Mouse (Mus musculus) spleen, postnatal 10 days (tissue): ENCODE results near the gene Oasl1.
A peak's percentile ranks its signal among the peaks of the same experiment; 100 is the strongest.

Experiments used
- DNase-seq, 2 experiments: peaks; one replicate each; pipeline ENCODE4 v3.0.0; 2021 to 2022; ENCODE audit warnings: low spot score in 2 of 2

The Oasl1 gene

DNA sequence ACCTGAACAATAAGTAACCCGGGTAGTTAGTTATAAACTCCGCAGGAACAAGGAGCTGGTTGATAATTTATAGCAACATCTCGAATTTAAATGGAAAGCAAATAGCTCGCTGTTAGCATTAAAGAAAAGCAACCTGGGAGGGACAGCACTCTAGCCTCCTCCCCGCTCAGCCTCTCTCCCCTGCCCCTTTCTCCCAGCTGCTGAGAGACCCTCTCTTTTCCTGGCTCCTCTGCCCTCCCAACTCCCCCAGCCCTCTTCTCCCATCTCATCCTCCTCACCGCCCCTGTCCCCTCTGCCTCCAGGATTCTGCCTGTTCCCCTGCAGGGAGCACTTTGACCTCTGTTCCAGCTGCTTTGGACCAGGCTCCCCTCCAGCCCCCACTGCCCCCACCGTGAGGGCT lies 45.6 kb downstream of the Oasl1 start:
- no peak for DNase-seq

GRCm38 (mm10) chr5:114969064-114969463 lies 46.0 kb downstream of the Oasl1 start:
- DNase-seq = no peak

GRCm38 (mm10) chr5:114969609-114970215 lies 46.7 kb downstream of the Oasl1 start:
- no peak for DNase-seq

DNA sequence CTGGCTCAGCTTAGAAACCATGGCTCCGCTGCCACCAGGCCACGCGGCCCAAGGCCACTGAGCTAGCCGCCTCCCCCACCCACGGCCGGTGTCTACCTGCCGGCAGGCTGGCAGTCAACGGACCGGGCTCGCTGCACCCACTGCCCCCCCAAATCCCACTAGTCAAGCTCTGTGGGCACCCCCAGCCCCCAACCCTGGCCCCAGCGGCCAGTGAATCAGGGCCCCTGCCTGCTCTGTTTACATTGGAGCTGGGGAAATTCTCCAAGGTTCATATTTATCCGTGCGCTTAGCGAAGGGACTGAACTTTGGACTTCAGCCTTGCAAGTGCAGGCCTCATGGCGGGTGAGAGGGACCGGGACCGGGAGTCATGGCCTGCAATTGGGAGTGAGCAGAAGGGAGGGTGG lies 47.8 kb downstream of the Oasl1 start, which contains the start of gene Hnf1a:
TSS of gene Hnf1a (minus strand) at position 271 of the 404 bp plus-strand sequence.
- DNase-seq = no peak

- DNase-seq = no peak
Observed at GRCm38 (mm10) chr5:114972201-114972600, 49.2 kb downstream of the Oasl1 start.

DNA sequence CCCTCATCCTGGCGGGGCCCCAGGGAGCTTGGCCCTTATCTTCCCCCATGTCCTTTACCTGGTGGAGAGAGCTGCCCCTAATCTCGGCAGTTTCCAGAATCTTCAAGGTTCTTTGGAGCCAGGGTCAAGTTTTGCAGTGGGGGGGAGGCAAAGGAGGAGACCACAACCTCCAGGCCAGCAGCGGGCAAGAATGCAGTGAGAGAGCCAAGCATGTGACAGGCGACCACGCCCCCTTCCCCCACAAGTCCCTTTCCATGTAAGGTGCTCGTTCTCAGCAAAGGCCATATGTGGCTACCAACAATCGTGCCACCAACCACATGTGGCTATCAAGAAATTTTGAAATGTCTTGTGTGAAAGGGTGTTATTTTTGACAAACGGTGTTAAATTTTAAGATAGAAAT lies 50.1 kb downstream of the Oasl1 start:
- DNase-seq = no peak

DNA sequence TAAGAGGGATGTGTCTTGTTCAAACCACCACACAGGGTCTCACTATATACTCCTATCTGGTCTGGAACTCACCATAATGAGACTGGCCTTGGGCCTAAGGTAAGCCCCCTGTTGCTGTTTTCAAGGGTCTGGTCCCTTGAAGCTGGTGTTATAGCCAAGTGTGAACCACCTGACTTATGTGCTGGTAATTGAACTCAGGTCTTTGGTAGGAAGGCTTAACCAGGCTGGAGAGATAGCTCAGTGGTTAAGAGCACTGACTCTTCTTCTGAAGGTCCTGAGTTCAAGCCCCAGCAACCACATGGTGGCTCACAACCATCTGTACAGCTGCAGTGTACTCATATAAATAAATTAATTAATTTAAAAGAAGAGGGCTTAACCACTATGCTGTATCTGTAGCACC lies 53.9 kb downstream of the Oasl1 start:
- DNase-seq = no peak

DNA sequence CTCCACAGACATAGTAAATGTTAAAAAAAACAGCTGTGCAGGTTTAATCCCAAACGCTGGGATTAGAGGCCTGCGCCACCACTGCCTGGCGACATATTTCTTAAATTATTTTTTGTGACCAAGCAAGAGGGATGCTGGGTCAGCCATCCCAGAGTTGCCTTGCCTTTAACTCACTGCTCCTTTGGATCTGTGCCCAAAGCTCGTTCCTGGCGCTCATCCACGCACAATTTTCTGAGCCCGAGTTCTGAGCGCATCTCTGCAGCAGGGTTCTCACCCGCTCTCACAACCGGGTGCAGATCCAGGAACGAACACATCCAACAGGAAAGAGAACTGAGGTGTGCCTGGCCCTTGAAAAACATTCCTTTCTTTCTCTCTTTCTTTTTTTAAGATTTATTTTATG lies 55.4 kb downstream of the Oasl1 start:
- no peak for DNase-seq

- DNase-seq = peak in 1 of 2 experiments; percentile 45
Observed at GRCm38 (mm10) chr5:114978888-114979249, 55.8 kb downstream of the Oasl1 start.

DNA sequence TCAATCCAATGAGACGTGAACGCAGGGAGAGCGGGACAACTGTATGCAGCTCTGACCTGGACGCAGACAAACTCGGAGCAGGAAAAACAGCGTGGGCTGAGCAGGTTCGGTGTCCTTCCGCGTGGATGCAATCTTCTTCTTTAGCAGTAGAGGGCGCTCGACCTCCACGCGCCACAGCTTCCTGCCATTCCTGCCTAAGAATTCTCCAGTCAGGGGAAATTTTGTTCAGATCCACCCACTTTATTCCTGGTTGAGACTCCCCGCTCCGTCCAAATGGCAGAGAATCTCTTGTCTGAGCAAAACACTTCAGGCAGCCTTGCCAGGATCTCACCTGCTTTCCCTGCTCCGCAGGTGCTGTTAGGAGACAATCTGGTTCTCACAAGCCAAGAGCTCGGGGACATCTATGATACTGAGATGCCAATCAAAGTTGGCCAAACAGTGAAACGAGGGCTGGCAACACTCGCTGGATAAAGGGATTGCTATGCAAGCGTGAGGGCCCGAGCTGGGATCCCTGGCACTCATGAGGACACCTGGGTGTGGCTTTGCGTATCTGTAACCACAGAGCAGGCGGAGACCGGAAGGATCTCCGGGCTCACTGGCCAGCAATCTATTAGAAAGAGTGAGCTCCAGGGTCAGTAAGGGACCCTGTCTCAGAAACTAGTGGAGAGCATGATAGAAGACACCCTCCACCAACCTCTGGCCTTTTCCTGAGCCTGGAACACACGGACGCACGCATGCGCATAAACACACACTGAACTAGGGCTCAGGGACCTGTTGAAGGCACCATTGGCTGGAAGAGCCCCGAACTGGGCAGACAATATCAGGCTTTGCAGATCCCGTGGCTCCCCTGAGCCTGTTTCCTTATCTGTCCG lies 56.4 kb downstream of the Oasl1 start:
- peak; percentile 77 to 78 for DNase-seq

DNA sequence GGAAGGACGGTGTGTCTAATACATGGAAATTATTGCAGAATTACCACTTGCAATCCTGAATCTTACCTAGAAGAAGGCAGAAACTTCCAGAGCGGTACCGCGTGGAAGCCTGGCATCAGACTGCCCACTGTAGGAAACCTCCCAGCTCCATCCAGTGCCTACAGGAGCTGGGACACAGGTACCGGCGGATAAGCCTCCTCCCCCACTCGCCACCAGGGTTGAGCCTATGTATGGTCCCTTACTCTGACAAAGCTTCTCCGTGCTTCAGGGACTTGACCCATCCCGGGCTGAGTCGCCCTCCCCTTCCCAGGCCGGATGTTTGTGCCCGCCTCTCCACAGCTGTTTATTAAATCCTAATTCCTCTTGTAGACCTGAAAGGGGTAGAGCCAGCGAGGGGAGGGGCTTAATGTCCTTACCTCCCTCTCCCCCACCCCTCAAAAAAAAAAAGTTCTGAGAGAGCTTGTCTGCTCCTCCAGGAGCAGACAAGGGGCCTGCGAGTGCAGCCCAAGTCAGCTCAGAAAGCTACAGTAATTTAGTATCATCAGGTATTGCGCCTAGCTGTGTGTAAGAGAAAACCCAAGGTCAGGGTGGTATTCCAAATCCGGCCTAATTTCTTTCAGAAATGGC lies 57.2 kb downstream of the Oasl1 start:
- peak in 1 of 2 experiments; percentile 42 for DNase-seq

DNA sequence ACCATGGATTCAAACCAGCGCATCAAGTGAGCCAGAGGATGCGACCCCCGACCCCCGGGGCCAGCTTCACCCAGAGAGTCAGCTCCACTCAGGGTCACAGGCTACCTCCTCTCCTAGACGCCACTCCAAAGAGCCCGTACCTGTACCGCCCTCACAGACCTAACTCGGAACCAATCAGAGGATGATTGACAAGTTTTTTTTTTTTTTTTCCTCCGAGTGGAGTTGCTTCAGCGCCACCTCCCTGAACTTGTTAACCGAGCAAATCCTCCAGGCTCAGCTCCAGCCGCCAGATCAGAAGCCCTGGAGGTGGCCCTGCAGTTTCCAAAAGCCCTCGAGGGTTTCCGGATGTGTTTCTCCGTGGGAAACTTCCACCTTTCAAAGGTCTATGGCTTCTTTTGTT lies 59.0 kb downstream of the Oasl1 start:
- DNase-seq = no peak

- DNase-seq = no peak
Observed at GRCm38 (mm10) chr5:114985074-114985473, 62.0 kb downstream of the Oasl1 start.
